Mouse (Mus musculus): ENCODE results near the gene Reep6.

The Reep6 gene

GRCm38 (mm10) chr10:80355431-80355830 lies 25.7 kb downstream of the Reep6 start:
- no peak for DNase-seq (ENCODE audit: low spot score)

- no peak for DNase-seq (ENCODE audit: low spot score)
These were observed 26.4 kb downstream of the Reep6 start, which contains the start of gene Plk5 for GRCm38 (mm10) chr10:80356001-80356682. Plk5 (plus strand) TSS chr10:80356459.

- no peak for DNase-seq (ENCODE audit: low spot score)
These were observed 27.0 kb downstream of the Reep6 start for GRCm38 (mm10) chr10:80356737-80357136.

GRCm38 (mm10) chr10:80357336-80357735 lies 27.6 kb downstream of the Reep6 start:
- no peak for DNase-seq (ENCODE audit: low spot score)

GRCm38 (mm10) chr10:80357994-80358639 lies 28.4 kb downstream of the Reep6 start:
- DNase-seq (ENCODE audit: low spot score), result peak; percentile 27

GRCm38 (mm10) chr10:80363734-80364133 lies 34.0 kb downstream of the Reep6 start:
- DNase-seq (ENCODE audit: low spot score), result no peak

- no peak for DNase-seq (ENCODE audit: low spot score)
These were observed 36.0 kb downstream of the Reep6 start for GRCm38 (mm10) chr10:80365736-80366135.

- DNase-seq (ENCODE audit: low spot score), result no peak
These were observed 38.2 kb downstream of the Reep6 start for GRCm38 (mm10) chr10:80367954-80368353.

GRCm38 (mm10) chr10:80368392-80368791 lies 38.6 kb downstream of the Reep6 start:
- DNase-seq (ENCODE audit: low spot score), result no peak

- DNase-seq (ENCODE audit: low spot score), result no peak
These were observed 40.4 kb downstream of the Reep6 start for GRCm38 (mm10) chr10:80369995-80370747.

- DNase-seq (ENCODE audit: low spot score), result peak; percentile 56
These were observed 41.7 kb downstream of the Reep6 start for GRCm38 (mm10) chr10:80371411-80371966.

- DNase-seq (ENCODE audit: low spot score), result no peak
These were observed 42.2 kb downstream of the Reep6 start for GRCm38 (mm10) chr10:80371983-80372382.

- DNase-seq (ENCODE audit: low spot score), result no peak
These were observed 43.0 kb downstream of the Reep6 start for GRCm38 (mm10) chr10:80372706-80373105.

GRCm38 (mm10) chr10:80374063-80374462 lies 44.3 kb downstream of the Reep6 start:
- DNase-seq (ENCODE audit: low spot score), result peak; percentile 78

- peak; percentile 97 for DNase-seq (ENCODE audit: low spot score)
These were observed 46.4 kb downstream of the Reep6 start for GRCm38 (mm10) chr10:80376160-80376559.

- no peak for DNase-seq (ENCODE audit: low spot score)
These were observed 48.0 kb downstream of the Reep6 start for GRCm38 (mm10) chr10:80377716-80378115.

- no peak for DNase-seq (ENCODE audit: low spot score)
These were observed 53.0 kb downstream of the Reep6 start for GRCm38 (mm10) chr10:80382641-80383365.

GRCm38 (mm10) chr10:80383431-80383830 lies 53.7 kb downstream of the Reep6 start:
- no peak for DNase-seq (ENCODE audit: low spot score)

GRCm38 (mm10) chr10:80384115-80384639 lies 54.4 kb downstream of the Reep6 start:
- DNase-seq (ENCODE audit: low spot score), result no peak

GRCm38 (mm10) chr10:80384709-80385108 lies 55.0 kb downstream of the Reep6 start:
- DNase-seq (ENCODE audit: low spot score), result no peak

- no peak for DNase-seq (ENCODE audit: low spot score)
These were observed 55.6 kb downstream of the Reep6 start for GRCm38 (mm10) chr10:80385310-80385709.
